Mouse (Mus musculus): ENCODE measurements around the gene Dll3.

- TF ChIP-seq CTCF (IDR thresholded peaks at IDR 0.05; ENCODE audit: borderline replicate concordance, control insufficient read depth, extremely low read depth, insufficient read depth, low read length, poor library complexity) = no peak
- TF ChIP-seq POLR2A (IDR thresholded peaks at IDR 0.05; ENCODE audit: control insufficient read depth, extremely low read depth, insufficient read depth, low read length, poor library complexity) = no peak
These were observed 32.5 kb upstream of the Dll3 start for GRCm38 (mm10) chr7:28334534-28334933.
